Mouse (Mus musculus): ENCODE data around the gene Plekha5.

Plekha5 gene

GRCm38 (mm10) chr6:140423846-140424200 is at the start of gene Plekha5:
Gene Plekha5 (plus strand): TSS chr6:140424054.
- no peak for DNase-seq

GRCm38 (mm10) chr6:140375671-140376070 is 48.2 kb upstream of the Plekha5 start:
- no peak for DNase-seq

- DNase-seq = no peak
These were observed 43.3 kb upstream of the Plekha5 start for GRCm38 (mm10) chr6:140380588-140380987.

- DNase-seq = no peak
These were observed 42.7 kb upstream of the Plekha5 start for GRCm38 (mm10) chr6:140381162-140381561.

GRCm38 (mm10) chr6:140383580-140384400 is 40.1 kb upstream of the Plekha5 start:
- peak; percentile 50 for DNase-seq

- no peak for DNase-seq
These were observed 27.2 kb upstream of the Plekha5 start for GRCm38 (mm10) chr6:140396687-140397086.

GRCm38 (mm10) chr6:140402766-140403310 is 21.0 kb upstream of the Plekha5 start:
- DNase-seq = no peak

- no peak for DNase-seq
These were observed 11.9 kb upstream of the Plekha5 start for GRCm38 (mm10) chr6:140411996-140412395.

- DNase-seq = peak; percentile 45
These were observed 611 bp upstream of the Plekha5 start for GRCm38 (mm10) chr6:140423041-140423845.

GRCm38 (mm10) chr6:140424201-140424990 is 542 bp downstream of the Plekha5 start:
- DNase-seq = peak; percentile 49

GRCm38 (mm10) chr6:140424991-140425361 is 1.1 kb downstream of the Plekha5 start:
- peak; percentile 26 for DNase-seq

GRCm38 (mm10) chr6:140429236-140429635 is 5.4 kb downstream of the Plekha5 start:
- no peak for DNase-seq

- DNase-seq = no peak
These were observed 8.5 kb downstream of the Plekha5 start for GRCm38 (mm10) chr6:140432363-140432762.

- peak; percentile 21 for DNase-seq
These were observed 19.5 kb downstream of the Plekha5 start for GRCm38 (mm10) chr6:140443374-140443773.

GRCm38 (mm10) chr6:140444147-140444546 is 20.3 kb downstream of the Plekha5 start:
- no peak for DNase-seq

- DNase-seq = no peak
These were observed 21.1 kb downstream of the Plekha5 start for GRCm38 (mm10) chr6:140444855-140445465.

- no peak for DNase-seq
These were observed 24.3 kb downstream of the Plekha5 start for GRCm38 (mm10) chr6:140448010-140448739.

GRCm38 (mm10) chr6:140450693-140451092 is 26.8 kb downstream of the Plekha5 start:
- DNase-seq = no peak

- no peak for DNase-seq
These were observed 28.9 kb downstream of the Plekha5 start for GRCm38 (mm10) chr6:140452736-140453135.

GRCm38 (mm10) chr6:140453454-140453853 is 29.6 kb downstream of the Plekha5 start:
- DNase-seq = no peak

- DNase-seq = no peak
These were observed 30.5 kb downstream of the Plekha5 start for GRCm38 (mm10) chr6:140454388-140454787.

- no peak for DNase-seq
These were observed 32.0 kb downstream of the Plekha5 start for GRCm38 (mm10) chr6:140455851-140456250.
